Mouse (Mus musculus) adrenal gland, adult 8-10 months (tissue): Measurements from ENCODE around the gene Msantd4. TPM values are rescaled to one million over a fixed set of nuclear protein-coding genes. Genes with fewer than 3 reads are reported as not detected.
"Not testable (repeated sequence)": the region's sequence is repeated elsewhere in the genome, so short reads cannot be mapped to it uniquely, and the experiment has no call there.

Experiments used
- DNase-seq: peaks from one replicate; pipeline ENCODE4 v3.0.0; 2022
- microRNA-seq, 2 experiments: library from miRNA; unstranded; fragments of <30 nt; microRNA quantifications; one replicate each; pipeline ENCODE4 v1.2.0; 2022
- total RNA-seq, 4 experiments: library from RNA; stranded (reverse); gene quantifications; 2 replicates each; pipeline ENCODE4 v1.2.4; 2022

Msantd4 gene
- total RNA-seq: 10 to 100 TPM; 45.1 to 47.3 (median 46.9) TPM

GRCm38 (mm10) chr9:4375828-4376639 is at the start of gene Msantd4:
Gene Msantd4 (plus strand): TSS chr9:4376562.
- peak; percentile 99 for DNase-seq

- DNase-seq: no peak
Observed at GRCm38 (mm10) chr9:4353163-4353562, 23.2 kb upstream of the Msantd4 start.

- DNase-seq: no peak
Observed at GRCm38 (mm10) chr9:4376640-4377120, 318 bp downstream of the Msantd4 start.

- DNase-seq: not testable (repeated sequence)
Observed at GRCm38 (mm10) chr9:4400801-4401200, 24.4 kb downstream of the Msantd4 start.

Small RNA genes lying within 50 kb of the gene (microRNA-seq; reads per million reads assigned to microRNA genes)
- 0 reads per million in 2 experiments for gene Gm23992

Other genes starting within 250 kb of the Msantd4 start
- gene Aasdhppt, start 67.1 kb upstream of the Msantd4 start, total RNA-seq: 10 to 100 TPM; 22.4 to 28.0 (median 25.2) TPM
- gene Kbtbd3, start 66.7 kb upstream of the Msantd4 start, total RNA-seq: 1 to 10 TPM; 3.4 to 4.4 (median 3.8) TPM